ENCODE assay signal across 23 mouse cellular contexts in genomic region chr2:136676196-136676595, GRCm38 (mm10). TPM values are rescaled to one million over a fixed set of nuclear protein-coding genes. Genes with fewer than 3 reads are reported as not detected.
A peak's percentile ranks its signal among the peaks of the same experiment; 100 is the strongest.
DNase-seq lines count a peak whose midpoint lies in the region; ATAC-seq and TF ChIP-seq lines count a peak whose summit lies in the region.
"Had no signal": no experiment of that assay in that cellular context is flagged by ENCODE, and none has a peak within 500 bp of the region (broad histone marks: within the 10 kb centered on the region; RNA-seq: fewer than 3 reads in every experiment).

No protein-coding gene starts in this region.

- peak; percentile 57 for ATAC-seq in granulocyte monocyte progenitor cell, adult 5-6 weeks (replicated peaks; ENCODE audit: poor library complexity, severe bottlenecking)
- no peak for ATAC-seq in liver, embryonic 12.5 days
- ATAC-seq: CD4-positive, CD25-positive, alpha-beta regulatory T cell, adult 4 months; forebrain, embryonic 13.5 days; forebrain, embryonic 15.5 days; forebrain, postnatal 0 days had no signal

- H3K4me2 ChIP-seq in CH12.LX (ENCODE audit: insufficient read depth, low read depth, poor library complexity, severe bottlenecking) = no peak overlapping the region
- no peak overlapping the region for H3K4me2 ChIP-seq in liver, embryonic 12.5 days
- H3K4me2 ChIP-seq: embryonic facial prominence, embryonic 13.5 days; embryonic facial prominence, embryonic 15.5 days; forebrain, embryonic 13.5 days; forebrain, embryonic 15.5 days had no signal

- peaks cover 0 to 5% of the 10 kb centered on the region in 2 experiments; a peak in 1 of 4 replicates for H3K4me1 ChIP-seq in CH12.LX (ENCODE audit: control insufficient read depth in 1 of 2, insufficient read depth in 2 of 2)
- peaks cover 6% of the 10 kb centered on the region; the same call in 1 of the 2 replicates for H3K4me1 ChIP-seq in liver, embryonic 12.5 days
- peaks cover 38% of the 10 kb centered on the region for H3K4me1 ChIP-seq in forebrain, embryonic 10.5 days

- no peak overlapping the region for H3K9ac ChIP-seq in CH12.LX (ENCODE audit: insufficient read depth, low read depth)
- no peak overlapping the region for H3K9ac ChIP-seq in liver, embryonic 12.5 days
- H3K9ac ChIP-seq: embryonic facial prominence, embryonic 13.5 days; embryonic facial prominence, embryonic 15.5 days; forebrain, embryonic 13.5 days; forebrain, embryonic 15.5 days; forebrain, postnatal 0 days had no signal

- no peaks in the 10 kb centered on the region for H3K79me2 ChIP-seq in CH12.LX (replicated peaks; ENCODE audit: control insufficient read depth, extremely low read depth, insufficient read depth, poor library complexity, severe bottlenecking)

- no peak for TF ChIP-seq CTCF in CH12.LX (conservative IDR thresholded peaks at IDR 0.05 in 1 of 2, IDR thresholded peaks at IDR 0.05 in 1 of 2; ENCODE audit: low read depth in 2 of 2, low read length in 2 of 2)

- dilution Hi-C loops in CH12.LX (cut with MboI; ENCODE audit: extremely low pct_ligation_motif_present, extremely low pct_unique_long_range_greater_than_20kb, low sequenced_read_pairs) = no loop called here

- no peak overlapping the region for H3K27ac ChIP-seq in CH12.LX (ENCODE audit: insufficient read depth, low read depth)
- H3K27ac ChIP-seq in liver, embryonic 12.5 days = no peak overlapping the region
- H3K27ac ChIP-seq in forebrain, embryonic 10.5 days = no peak overlapping the region
- H3K27ac ChIP-seq: embryonic facial prominence, embryonic 13.5 days; embryonic facial prominence, embryonic 15.5 days; forebrain, embryonic 13.5 days; forebrain, embryonic 15.5 days had no signal

- no peaks in the 10 kb centered on the region for H3K36me3 ChIP-seq in CH12.LX (replicated peaks in 1 of 2; ENCODE audit: control insufficient read depth in 1 of 2, insufficient read depth in 1 of 2, low read length in 1 of 2)
- H3K36me3 ChIP-seq in liver, embryonic 12.5 days = no peaks in the 10 kb centered on the region
- no peaks in the 10 kb centered on the region for H3K36me3 ChIP-seq in forebrain, embryonic 10.5 days (replicated peaks)
- H3K36me3 ChIP-seq: embryonic facial prominence, embryonic 13.5 days; embryonic facial prominence, embryonic 15.5 days; forebrain, embryonic 15.5 days had no signal

- TF ChIP-seq POLR2A in CH12.LX (IDR thresholded peaks at IDR 0.05; ENCODE audit: low read depth, low read length) = no peak

- H3K27me3 ChIP-seq in CH12.LX (replicated peaks) = no peaks in the 10 kb centered on the region
- peaks cover 33% of the 10 kb centered on the region for H3K27me3 ChIP-seq in liver, embryonic 12.5 days (replicated peaks)
- peaks cover 10% of the 10 kb centered on the region for H3K27me3 ChIP-seq in forebrain, embryonic 10.5 days (ENCODE audit: poor library complexity, severe bottlenecking)
- H3K27me3 ChIP-seq: embryonic facial prominence, embryonic 13.5 days; embryonic facial prominence, embryonic 15.5 days; forebrain, embryonic 13.5 days; forebrain, embryonic 15.5 days had no signal

- no peak overlapping the region for H3K4me3 ChIP-seq in CH12.LX (replicated peaks in 1 of 3; ENCODE audit: low read depth in 2 of 3, low read length in 2 of 3, poor library complexity in 1 of 3)
- H3K4me3 ChIP-seq in liver, embryonic 12.5 days = no peak overlapping the region
- H3K4me3 ChIP-seq in forebrain, embryonic 10.5 days = no peak overlapping the region
- H3K4me3 ChIP-seq: embryonic facial prominence, embryonic 13.5 days; embryonic facial prominence, embryonic 15.5 days; erythroblast, embryonic 14.5 days; forebrain, embryonic 13.5 days; forebrain, embryonic 15.5 days had no signal

- peak; percentile 41 for DNase-seq in cerebellum, adult 9-10 months
- no peak for DNase-seq in cerebellum, adult 11-12 months
- peak; percentile 12 for DNase-seq in CH12.LX (ENCODE audit: extremely low read depth)
- DNase-seq in forebrain, embryonic 10.5 days (ENCODE audit: extremely low spot score, low spot score) = no peak
- DNase-seq: adrenal gland, adult 8-10 months; adrenal gland, postnatal 14 days; adrenal gland, postnatal 36 days; B cell, adult 2 months; cerebellum, adult 18-20 months; cerebellum, adult 8-10 months; cerebellum, postnatal 10 days; cerebellum, postnatal 25 days; embryo, embryonic 11 days; forebrain, postnatal 0 days had no signal

- TF ChIP-seq RAD21 in CH12.LX (IDR thresholded peaks at IDR 0.05; ENCODE audit: low read depth, low read length) = no peak

- TF ChIP-seq EP300 in CH12.LX (IDR thresholded peaks at IDR 0.05; ENCODE audit: low read length) = no peak

- in situ Hi-C loops in CH12.LX (cut with MboI; ENCODE audit: low pct_ligation_motif_present, low pct_unique_long_range_greater_than_20kb, low sequenced_read_pairs) = no loop called here

- 68% methylated on average over 2 of the region's 2 CpGs for WGBS in liver, embryonic 12.5 days (ENCODE audit: insufficient replicate concordance)
- WGBS in forebrain, embryonic 10.5 days = 88% methylated on average over 2 of the region's 2 CpGs

- peaks cover 19% of the 10 kb centered on the region for H3K9me3 ChIP-seq in CH12.LX (replicated peaks; ENCODE audit: low read length)
- H3K9me3 ChIP-seq in liver, embryonic 12.5 days (replicated peaks) = no peaks in the 10 kb centered on the region
- H3K9me3 ChIP-seq in forebrain, embryonic 10.5 days = no peaks in the 10 kb centered on the region
- H3K9me3 ChIP-seq: embryonic facial prominence, embryonic 13.5 days; embryonic facial prominence, embryonic 15.5 days; forebrain, embryonic 13.5 days; forebrain, embryonic 15.5 days had no signal

TF ChIP-seq in CH12.LX, 34 proteins besides CTCF, POLR2A, EP300 and RAD21:
- no peak for TF ChIP-seq IRF4 (IDR thresholded peaks at IDR 0.05; ENCODE audit: low read depth, low read length)
- TF ChIP-seq ZMIZ1 (IDR thresholded peaks at IDR 0.05; ENCODE audit: low read depth, low read length) = no peak
- no peak for TF ChIP-seq GABPA (IDR thresholded peaks at IDR 0.05; ENCODE audit: insufficient replicate concordance, low read depth, low read length)
- no peak for TF ChIP-seq USF2 (conservative IDR thresholded peaks at IDR 0.05; ENCODE audit: low read depth, low read length)
- TF ChIP-seq SIN3A (IDR thresholded peaks at IDR 0.05; ENCODE audit: low read length) = no peak

RNA-seq across cellular contexts. Expression of gene Snap25, which starts 37.1 kb away (rescaled TPM):
- not detected in 2 replicates for total RNA-seq in CH12.LX (2012; rRNA removed)
- total RNA-seq in CH12.LX (2014; rRNA removed) = not detected in 2 replicates
- 0.11 and 0.35 TPM in 2 replicates for polyA plus RNA-seq in CH12.LX (2012; ENCODE audit: insufficient read length, low read depth)
- not detected in 2 replicates for total RNA-seq in granulocyte monocyte progenitor cell, adult 5-6 weeks (2014; fragmentation: Nextera tagmentation)
- total RNA-seq in granulocyte monocyte progenitor cell, adult 5-6 weeks (2017) = not detected in 2 replicates
- polyA plus RNA-seq in liver, embryonic 12.5 days (2016; fragmentation: Nextera tagmentation; extraction: Ambion mirVana) = 0.04 and 0.18 TPM in 2 replicates
- polyA plus RNA-seq in forebrain, embryonic 10.5 days (2016; fragmentation: Nextera tagmentation; extraction: Ambion mirVana) = 3.6 and 4.7 TPM in 2 replicates
- total RNA-seq: MEL had no signal
- polyA plus RNA-seq: CD4-positive, CD25-positive, alpha-beta regulatory T cell, adult 4 months had no signal

Comparison
In these comparisons a context has a peak if more than half of its experiments do, and no peak if none do; other contexts are left out.
1. DNase-seq: peak in cerebellum, adult 9-10 months (single experiment) and CH12.LX (single experiment); none in cerebellum, adult 11-12 months (single experiment) and forebrain, embryonic 10.5 days (single experiment).